Mouse (Mus musculus) intestine, embryonic 15.5 days (tissue): ENCODE results near the gene Fam19a5. TPM values are rescaled to one million over a fixed set of nuclear protein-coding genes. Genes with fewer than 3 reads are reported as not detected.

Source experiments
- ATAC-seq: fragments of 200-750 bp; cut with Nextera tagmentation; 2 replicates; pipeline ENCODE4 v1.8.0; 2017; ENCODE audit warnings: moderate TSS enrichment, moderate library complexity
- H3K27ac ChIP-seq: fragments of 300-500 bp; sonication (generic); 2 replicates; pipeline ENCODE4 v1.5.1; 2015; ENCODE audit warnings: mild to moderate bottlenecking, inconsistent platforms
- H3K27me3 ChIP-seq: fragments of 300-500 bp; sonication (generic); replicated peaks from 2 replicates; pipeline ENCODE4 v1.6.1; 2015; ENCODE audit warnings: inconsistent platforms
- H3K36me3 ChIP-seq: fragments of 300-500 bp; sonication (generic); 2 replicates; pipeline ENCODE4 v1.6.1; 2015; ENCODE audit warnings: inconsistent platforms
- H3K4me1 ChIP-seq: fragments of 300-500 bp; sonication (generic); replicated peaks from 2 replicates; pipeline ENCODE4 v1.6.1; 2015; ENCODE audit warnings: inconsistent platforms
- H3K4me2 ChIP-seq: fragments of 300-500 bp; sonication (generic); replicated peaks from 2 replicates; pipeline ENCODE4 v1.6.1; 2015; ENCODE audit warnings: mild to moderate bottlenecking, inconsistent platforms
- H3K4me3 ChIP-seq: fragments of 300-500 bp; sonication (generic); replicated peaks from 2 replicates; pipeline ENCODE4 v1.5.1; 2015; ENCODE audit warnings: inconsistent platforms
- H3K9ac ChIP-seq: fragments of 300-500 bp; sonication (generic); 2 replicates; pipeline ENCODE4 v1.6.1; 2015; ENCODE audit warnings: inconsistent platforms
- H3K9me3 ChIP-seq: fragments of 300-500 bp; sonication (generic); 2 replicates; pipeline ENCODE4 v1.6.1; 2016; ENCODE audit warnings: inconsistent platforms
- WGBS: fragments of 180-500 bp; shearing (Covaris S2); methylation state at CpG from one replicate; pipeline ENCODE4 v1.1.7; 2015; 5-methylcytosine and 5-hydroxymethylcytosine counted together
- polyA plus RNA-seq: library from polyadenylated mRNA; unstranded; fragments of >200 nt; fragmentation: Nextera tagmentation; extraction: Ambion mirVana; gene quantifications from 2 replicates; pipeline ENCODE4 v1.2.1, GENCODE M21; 2015

The Fam19a5 gene
- polyA plus RNA-seq, 1 experiment from 2014 or later, result 2.4 TPM

DNA sequence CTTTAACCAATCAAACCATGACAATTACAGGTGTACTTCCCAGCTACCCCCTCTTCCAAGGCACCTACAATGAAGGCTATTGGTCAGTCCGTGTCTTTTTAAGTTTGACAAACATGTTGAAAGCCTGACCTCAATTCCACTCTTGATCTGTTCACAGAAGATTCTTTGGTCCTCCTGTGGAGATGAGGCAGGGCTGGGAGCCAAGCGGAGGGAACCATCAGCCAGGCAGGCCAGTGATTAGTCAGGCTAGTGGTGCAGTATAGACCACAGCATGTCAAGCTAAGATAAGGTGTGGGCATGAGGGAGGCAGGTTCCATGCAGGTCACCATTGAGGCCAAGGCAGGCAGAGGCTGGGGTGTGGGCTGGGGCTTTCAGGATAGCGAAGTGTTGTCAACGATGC is 54.5 kb downstream of the Fam19a5 start:
- Histone ChIP-seq H3K4me3 (no peak overlapping the region), H3K4me1 (no peaks in the 10 kb centered on the region), H3K27ac (no peak overlapping the region), H3K36me3 (no peaks in the 10 kb centered on the region), H3K27me3 (no peaks in the 10 kb centered on the region), H3K4me2 (no peak overlapping the region), H3K9me3 (no peaks in the 10 kb centered on the region), H3K9ac (no peak overlapping the region)
- ATAC-seq, result no peak
- WGBS, result 88% methylated on average over 4 of the region's 4 CpGs

DNA sequence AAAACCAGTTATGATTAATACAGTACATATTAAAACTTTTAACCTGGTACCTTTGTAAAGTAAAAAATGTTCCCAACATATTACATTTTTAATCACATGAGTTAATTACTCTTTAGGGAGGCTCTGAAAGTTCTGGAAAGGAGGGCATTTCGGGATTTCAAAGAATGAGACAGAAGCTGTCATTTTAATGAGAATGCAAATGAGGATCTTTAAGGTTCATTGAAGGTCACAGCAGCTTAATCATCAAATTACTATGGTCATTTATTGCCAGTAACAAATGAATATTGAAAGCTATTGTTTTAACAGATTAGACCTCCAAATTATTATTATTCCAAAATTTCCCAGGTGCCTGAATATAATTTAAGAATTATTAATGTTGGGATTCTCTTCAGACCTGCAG is 59.2 kb downstream of the Fam19a5 start:
- no peak for ATAC-seq
- Histone ChIP-seq H3K9me3 (no peaks in the 10 kb centered on the region), H3K36me3 (no peaks in the 10 kb centered on the region), H3K4me2 (no peak overlapping the region), H3K27me3 (no peaks in the 10 kb centered on the region), H3K9ac (no peak overlapping the region), H3K27ac (no peak overlapping the region), H3K4me1 (no peaks in the 10 kb centered on the region), H3K4me3 (no peak overlapping the region)
- 74% methylated on average over 1 of the region's 1 CpGs for WGBS

DNA sequence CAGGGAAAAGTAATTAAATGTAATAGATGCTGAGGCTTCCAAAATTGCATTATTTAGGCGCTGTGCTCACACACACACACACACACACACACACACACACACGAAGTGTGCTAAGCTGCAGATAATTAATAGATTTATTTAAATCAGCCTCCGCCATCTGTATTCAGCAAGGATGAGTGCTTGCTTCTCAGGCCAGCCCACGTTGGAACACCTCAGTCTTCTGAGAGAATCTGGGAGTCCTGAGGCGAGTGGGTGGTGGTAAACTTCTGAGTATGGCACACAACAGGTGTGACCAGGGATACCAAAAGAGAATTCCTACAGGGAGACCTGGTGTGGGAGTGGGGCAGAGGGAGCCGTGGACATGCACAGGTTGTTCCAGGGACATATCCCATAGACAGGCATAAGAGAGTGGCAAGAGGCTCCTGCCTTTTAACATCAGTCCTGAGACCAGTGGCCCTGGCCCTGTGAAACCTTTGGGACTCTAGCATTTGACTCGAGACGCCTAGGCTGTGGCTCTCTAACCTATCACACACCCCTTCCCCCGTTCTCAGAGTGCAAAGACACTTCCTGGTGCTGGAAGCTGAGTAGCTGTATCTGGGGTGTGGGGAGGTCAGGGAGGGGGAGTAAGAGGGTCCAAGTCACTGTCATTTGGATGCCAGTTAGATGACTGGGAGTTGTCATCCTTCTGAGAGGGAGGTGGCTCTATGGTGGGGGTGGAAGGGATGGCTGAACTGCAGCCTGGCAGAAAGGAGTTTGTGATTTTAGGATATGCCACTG is 61.6 kb downstream of the Fam19a5 start:
- no peaks in the 10 kb centered on the region for H3K4me1 ChIP-seq
- H3K4me3 ChIP-seq, result no peak overlapping the region
- H3K9ac ChIP-seq, result no peak overlapping the region
- H3K27ac ChIP-seq, result no peak overlapping the region
- no peak for ATAC-seq
- no peaks in the 10 kb centered on the region for H3K27me3 ChIP-seq
- H3K36me3 ChIP-seq, result no peaks in the 10 kb centered on the region
- 57% methylated on average over 9 of the region's 9 CpGs for WGBS
- H3K4me2 ChIP-seq, result no peak overlapping the region
- H3K9me3 ChIP-seq, result no peaks in the 10 kb centered on the region

DNA sequence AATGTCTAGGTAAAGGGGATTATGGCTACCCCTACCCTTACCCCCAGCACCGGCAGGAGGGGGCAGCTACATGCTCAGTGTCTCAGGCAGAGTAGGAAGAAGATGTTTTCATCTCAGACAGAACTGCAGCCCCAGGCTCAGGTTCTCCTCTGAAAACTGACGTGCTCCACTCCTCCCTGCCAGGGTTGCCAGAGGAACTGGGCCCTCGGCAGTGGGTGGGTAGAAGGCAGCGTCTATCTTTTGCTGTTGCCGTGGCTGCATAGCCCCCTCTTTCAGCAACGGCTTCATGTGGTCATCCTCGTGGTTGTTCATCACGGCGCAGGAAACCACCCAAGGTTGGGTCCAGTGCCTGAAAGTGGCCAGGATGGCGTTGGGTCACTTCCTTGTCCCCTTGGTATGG is 62.6 kb downstream of the Fam19a5 start:
- Histone ChIP-seq H3K4me2 (no peak overlapping the region), H3K4me1 (no peaks in the 10 kb centered on the region), H3K9me3 (no peaks in the 10 kb centered on the region), H3K36me3 (no peaks in the 10 kb centered on the region), H3K9ac (no peak overlapping the region), H3K4me3 (no peak overlapping the region), H3K27ac (no peak overlapping the region), H3K27me3 (no peaks in the 10 kb centered on the region)
- 81% methylated on average over 10 of the region's 10 CpGs for WGBS
- no peak for ATAC-seq

DNA sequence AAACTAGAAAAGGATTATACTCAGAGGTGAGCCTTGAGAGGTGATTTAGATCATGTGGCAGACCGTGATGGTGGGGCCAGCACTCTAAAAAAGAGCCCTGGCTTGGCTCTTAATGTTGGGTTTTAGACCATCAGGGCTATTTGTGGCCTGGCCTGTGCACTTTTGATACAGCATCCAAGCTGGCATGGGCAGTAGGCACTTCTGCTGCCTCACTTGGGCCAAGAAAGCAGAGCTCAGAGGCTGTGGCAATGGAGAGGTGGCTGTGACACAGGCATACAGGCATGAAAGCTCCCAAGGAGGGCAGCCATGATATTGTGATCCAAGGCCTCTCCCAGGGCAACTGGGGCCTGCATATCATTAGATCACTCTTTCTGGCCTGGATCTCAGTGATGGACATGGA is 65.1 kb downstream of the Fam19a5 start:
- no peak overlapping the region for H3K27ac ChIP-seq
- H3K4me3 ChIP-seq, result no peak overlapping the region
- H3K9ac ChIP-seq, result no peak overlapping the region
- 78% methylated on average over 1 of the region's 1 CpGs for WGBS
- no peak for ATAC-seq
- no peaks in the 10 kb centered on the region for H3K9me3 ChIP-seq
- no peaks in the 10 kb centered on the region for H3K27me3 ChIP-seq
- no peak overlapping the region for H3K4me2 ChIP-seq
- no peaks in the 10 kb centered on the region for H3K4me1 ChIP-seq
- H3K36me3 ChIP-seq, result no peaks in the 10 kb centered on the region

DNA sequence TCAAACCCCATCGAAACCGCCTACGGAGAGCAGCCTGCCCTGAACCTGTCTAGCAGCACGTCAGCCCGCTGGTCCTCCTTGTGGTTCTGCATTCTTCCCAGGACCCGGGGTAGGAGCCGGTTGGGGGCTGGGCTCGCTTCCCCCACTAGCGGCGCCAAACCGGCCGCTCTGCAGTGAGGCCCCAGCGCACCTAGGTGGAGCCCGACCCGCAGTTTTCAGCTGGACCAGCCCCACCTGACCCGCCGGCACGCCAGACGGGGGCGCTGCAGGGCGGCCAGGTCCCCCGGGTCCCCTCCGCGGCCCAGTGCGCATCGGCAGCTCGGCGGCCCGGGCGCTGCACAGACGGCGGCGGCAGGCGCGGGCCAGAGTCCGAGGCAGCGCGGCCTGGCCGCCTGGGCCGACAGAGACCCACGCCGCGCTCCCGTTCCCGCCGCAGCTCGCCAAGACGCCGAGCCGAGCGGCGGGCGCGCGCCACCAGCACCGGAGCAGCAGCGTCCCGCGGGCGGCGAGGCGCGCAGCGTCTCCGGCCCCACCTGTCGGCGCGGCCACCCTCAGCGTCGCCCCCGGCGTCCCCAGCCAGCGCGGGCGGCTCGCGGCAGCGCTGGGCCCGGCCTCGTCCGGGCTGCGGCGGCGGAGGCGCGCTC is 80.0 kb downstream of the Fam19a5 start:
- peak; percentile 94 for ATAC-seq
- peak overlapping the region; percentile 61 for H3K4me3 ChIP-seq
- peak overlapping the region; percentile 55 for H3K9ac ChIP-seq
- peaks cover 39% of the 10 kb centered on the region for H3K27me3 ChIP-seq
- WGBS, result under 1% methylated on average over 86 of the region's 86 CpGs
- peaks cover 13% of the 10 kb centered on the region for H3K4me1 ChIP-seq
- H3K4me2 ChIP-seq, result peak overlapping the region; percentile 98
- H3K27ac ChIP-seq, result 0 out of 2 replicates have a peak overlapping the region, but pooled peaks have one; percentile 32
- H3K36me3 ChIP-seq, result no peaks in the 10 kb centered on the region
- H3K9me3 ChIP-seq, result no peaks in the 10 kb centered on the region

DNA sequence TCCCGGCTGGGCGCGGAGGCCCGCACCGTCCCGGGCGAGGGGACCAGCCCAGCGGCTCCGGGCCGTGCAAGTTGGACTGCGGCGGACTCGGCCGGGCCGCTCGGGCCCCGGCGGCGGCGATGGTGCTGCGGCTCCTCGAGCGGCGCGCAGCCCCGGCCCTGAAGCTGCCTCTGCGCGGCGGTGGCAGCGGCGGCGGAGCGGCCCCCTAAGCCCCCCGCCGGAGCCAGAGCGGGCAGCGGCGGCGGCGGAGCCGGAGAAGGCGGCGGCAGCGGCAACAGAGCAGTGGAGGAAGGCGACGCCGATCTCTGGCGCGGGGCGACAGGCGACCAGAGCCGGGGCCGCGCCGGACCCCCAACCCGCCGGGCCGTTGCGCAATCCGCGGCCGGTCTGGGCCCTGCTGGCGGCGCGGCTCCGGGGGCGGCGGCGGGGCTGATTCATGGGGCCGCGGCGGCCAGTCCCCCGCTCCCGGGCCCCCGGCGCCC is 80.6 kb downstream of the Fam19a5 start:
- ATAC-seq, result peak; percentile 68; the same call in 1 of the 2 replicates
- Histone ChIP-seq H3K9me3 (no peaks in the 10 kb centered on the region), H3K4me1 (peaks cover 13% of the 10 kb centered on the region), H3K27ac (0 out of 2 replicates have a peak overlapping the region, but pooled peaks have one; percentile 32), H3K9ac (peak overlapping the region; percentile 55), H3K4me2 (peak overlapping the region; percentile 98), H3K36me3 (no peaks in the 10 kb centered on the region), H3K4me3 (peak overlapping the region; percentile 61), H3K27me3 (peaks cover 39% of the 10 kb centered on the region)
- 0% methylated on average over 62 of the region's 76 CpGs for WGBS

DNA sequence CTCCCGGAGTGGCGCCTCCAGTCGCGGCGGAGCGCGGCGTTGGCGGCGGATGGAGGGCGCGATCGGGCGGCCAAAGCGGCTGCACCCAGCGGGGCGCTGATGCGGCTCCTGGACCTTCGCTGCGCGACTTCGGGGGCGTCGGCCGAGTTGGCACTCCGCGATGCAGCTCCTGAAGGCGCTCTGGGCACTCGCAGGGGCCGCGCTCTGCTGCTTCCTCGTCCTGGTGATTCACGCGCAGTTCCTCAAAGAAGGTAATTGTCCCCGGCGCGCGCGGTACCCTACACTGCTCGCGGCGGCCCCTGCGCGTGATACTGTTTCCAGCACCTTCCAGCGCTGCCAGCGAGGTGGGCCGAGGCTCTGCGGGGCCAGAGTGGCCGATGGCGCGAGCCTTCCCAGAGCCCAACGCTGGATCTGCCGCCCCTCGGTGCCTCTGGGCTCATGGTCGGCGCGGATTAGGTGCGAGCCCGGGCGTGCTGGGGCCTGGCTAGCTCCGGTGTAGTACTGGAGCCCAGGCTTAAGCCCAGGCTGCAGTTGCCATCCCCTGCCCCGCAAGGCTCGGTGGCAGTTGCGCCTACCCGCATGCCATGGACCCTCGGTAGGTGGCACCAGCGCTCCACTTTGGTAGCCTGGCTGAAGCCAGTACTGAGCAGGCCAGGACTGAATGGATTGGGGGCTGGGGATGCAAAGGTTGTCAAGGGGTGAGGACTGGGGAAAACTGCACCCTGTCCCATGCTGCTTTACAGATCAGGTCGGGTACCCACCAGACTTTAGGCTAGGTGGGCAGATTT is 81.3 kb downstream of the Fam19a5 start:
- Histone ChIP-seq H3K4me2 (peak overlapping the region; percentile 98), H3K4me1 (peaks cover 13% of the 10 kb centered on the region), H3K36me3 (no peaks in the 10 kb centered on the region), H3K27ac (no peak overlapping the region), H3K4me3 (peak overlapping the region; percentile 61), H3K27me3 (peaks cover 39% of the 10 kb centered on the region), H3K9ac (peak overlapping the region; percentile 55), H3K9me3 (no peaks in the 10 kb centered on the region)
- WGBS, result under 1% methylated on average over 56 of the region's 68 CpGs
- ATAC-seq, result peak; percentile 81

DNA sequence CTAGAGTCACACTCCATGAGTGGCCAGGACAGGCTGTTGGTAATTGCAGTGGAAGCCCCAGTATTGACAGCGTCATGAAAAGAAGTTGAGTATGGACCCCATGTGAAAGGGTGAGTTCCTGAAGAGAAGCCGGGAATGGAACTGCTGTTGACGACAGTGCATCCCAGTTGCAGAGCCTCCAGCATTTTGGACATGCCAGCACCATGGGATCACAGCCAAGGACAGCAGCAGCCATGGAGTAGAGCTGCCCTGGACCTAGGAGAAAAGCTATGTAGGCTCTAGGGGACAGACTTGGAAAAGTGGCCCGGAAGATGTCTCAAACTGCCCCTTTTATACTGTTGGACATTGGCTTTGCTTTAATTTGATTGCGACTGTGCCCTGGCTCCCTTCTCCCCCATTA is 91.2 kb downstream of the Fam19a5 start:
- ATAC-seq, result no peak
- Histone ChIP-seq H3K27ac (no peak overlapping the region), H3K9ac (no peak overlapping the region), H3K4me3 (no peak overlapping the region), H3K4me1 (no peaks in the 10 kb centered on the region), H3K4me2 (no peak overlapping the region), H3K36me3 (no peaks in the 10 kb centered on the region), H3K9me3 (no peaks in the 10 kb centered on the region), H3K27me3 (no peaks in the 10 kb centered on the region)
- WGBS, result 91% methylated on average over 5 of the region's 5 CpGs

DNA sequence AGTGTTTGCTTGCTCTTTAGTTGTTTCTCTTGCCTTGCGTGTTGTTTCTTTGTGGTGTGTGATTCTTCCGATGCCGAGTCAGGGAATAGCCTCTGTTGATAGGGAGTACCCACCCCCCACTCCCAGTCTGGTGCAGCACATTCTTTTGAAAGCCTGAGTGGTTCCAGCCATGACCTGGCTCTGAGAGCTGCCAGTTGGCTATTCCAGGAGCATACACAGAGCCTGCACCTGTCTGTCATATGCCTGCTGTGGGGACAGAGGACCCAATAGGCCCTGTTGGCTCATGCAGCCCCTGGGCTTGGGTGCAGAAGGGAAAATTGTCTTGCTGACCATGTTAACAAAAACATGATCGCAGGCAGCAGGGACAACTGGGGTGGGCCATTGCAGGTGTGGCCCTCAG is 92.3 kb downstream of the Fam19a5 start:
- no peaks in the 10 kb centered on the region for H3K4me1 ChIP-seq
- no peaks in the 10 kb centered on the region for H3K27me3 ChIP-seq
- H3K9me3 ChIP-seq, result no peaks in the 10 kb centered on the region
- WGBS, result 82% methylated on average over 4 of the region's 4 CpGs
- no peaks in the 10 kb centered on the region for H3K36me3 ChIP-seq
- no peak overlapping the region for H3K4me3 ChIP-seq
- H3K27ac ChIP-seq, result no peak overlapping the region
- no peak for ATAC-seq
- no peak overlapping the region for H3K4me2 ChIP-seq
- no peak overlapping the region for H3K9ac ChIP-seq

DNA sequence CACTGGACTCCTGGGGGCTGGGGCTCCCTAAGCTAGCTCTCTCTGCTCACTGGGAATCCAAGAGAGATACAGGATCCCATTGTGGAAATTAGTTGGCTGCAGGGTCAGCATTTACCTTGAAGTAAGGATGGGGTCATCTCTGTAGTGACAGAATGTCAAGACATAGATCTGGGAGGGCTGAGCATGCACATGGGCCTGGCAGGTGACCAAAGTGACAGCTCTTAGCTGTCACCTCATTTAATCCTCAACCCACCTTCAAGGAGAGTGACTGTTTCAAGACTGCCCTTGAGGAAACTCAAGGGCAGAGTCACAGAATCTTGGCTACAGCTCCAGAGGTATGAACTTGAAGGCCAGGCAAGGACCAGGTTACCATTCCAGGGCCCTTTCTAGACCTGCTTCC is 93.1 kb downstream of the Fam19a5 start:
- no peak overlapping the region for H3K4me2 ChIP-seq
- no peak overlapping the region for H3K4me3 ChIP-seq
- H3K36me3 ChIP-seq, result no peaks in the 10 kb centered on the region
- H3K4me1 ChIP-seq, result no peaks in the 10 kb centered on the region
- H3K9me3 ChIP-seq, result no peaks in the 10 kb centered on the region
- no peaks in the 10 kb centered on the region for H3K27me3 ChIP-seq
- H3K27ac ChIP-seq, result no peak overlapping the region
- no peak overlapping the region for H3K9ac ChIP-seq
- ATAC-seq, result no peak

DNA sequence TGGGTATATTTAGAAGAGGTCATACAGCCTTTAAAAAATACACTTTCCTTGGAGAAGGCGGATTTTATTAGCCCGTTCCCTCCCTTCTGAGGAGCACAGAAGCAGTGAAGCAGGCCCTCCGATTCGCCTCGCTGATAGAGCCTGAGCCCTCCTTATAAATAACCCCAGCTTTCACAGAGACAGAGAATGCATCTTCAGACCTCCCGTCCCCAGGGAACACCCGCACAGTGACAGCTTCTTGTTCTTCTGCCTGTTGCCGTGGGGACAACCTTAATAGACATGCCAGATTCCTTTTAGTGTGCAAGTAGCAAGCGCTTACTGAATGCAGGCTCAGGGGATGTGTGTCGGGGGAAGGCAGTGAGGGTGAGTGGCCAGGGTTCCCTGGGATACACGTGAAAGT is 94.2 kb downstream of the Fam19a5 start:
- H3K36me3 ChIP-seq, result no peaks in the 10 kb centered on the region
- H3K4me1 ChIP-seq, result no peaks in the 10 kb centered on the region
- 77% methylated on average over 11 of the region's 11 CpGs for WGBS
- no peak overlapping the region for H3K27ac ChIP-seq
- no peaks in the 10 kb centered on the region for H3K9me3 ChIP-seq
- H3K4me2 ChIP-seq, result no peak overlapping the region
- no peaks in the 10 kb centered on the region for H3K27me3 ChIP-seq
- H3K4me3 ChIP-seq, result no peak overlapping the region
- H3K9ac ChIP-seq, result no peak overlapping the region
- no peak for ATAC-seq
